Mouse (Mus musculus) frontal cortex, adult 2 months (tissue): Measurements from ENCODE around the gene Tgif1. TPM values are rescaled to one million over a fixed set of nuclear protein-coding genes. Genes with fewer than 3 reads are reported as not detected.

Experiments
- DNase-seq, 2 experiments: peaks; one replicate each; pipeline ENCODE4 v3.0.0; 2022; ENCODE audit warnings: low spot score in 1 of 2; ENCODE audit errors: extremely low spot score in 1 of 2
- polyA plus RNA-seq: library from polyadenylated mRNA; depleted of rRNA; stranded (reverse); fragments of >200 nt; gene quantifications from 2 replicates; pipeline ENCODE4 v1.2.3, GENCODE M21; 2012; rRNA removed

The Tgif1 gene
- 2.9 and 3.8 TPM in 2 replicates for polyA plus RNA-seq

DNA sequence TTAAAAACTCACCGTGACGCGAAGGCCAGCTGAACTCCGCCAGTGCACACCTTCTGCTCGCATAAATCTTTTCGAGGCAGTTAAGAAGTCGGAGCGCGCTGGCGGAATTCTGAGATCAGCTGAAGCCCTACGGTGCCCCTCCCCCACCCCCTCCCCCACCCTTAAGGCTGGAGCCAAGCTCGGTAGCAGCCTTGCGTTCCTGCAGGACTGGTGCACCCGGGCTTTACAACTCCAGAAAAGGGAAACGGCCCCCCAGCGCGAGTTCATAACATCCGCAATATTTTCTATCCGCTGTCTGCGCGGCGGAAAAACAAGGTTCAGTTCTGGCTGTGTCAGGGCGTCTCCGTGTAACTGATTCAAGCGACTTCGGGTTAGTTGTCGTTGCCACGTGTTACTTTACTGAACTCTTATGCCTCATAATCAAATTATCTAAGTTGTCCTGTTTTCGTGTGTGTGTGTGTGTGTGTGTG is at the start of gene Tgif1:
Gene Tgif1, minus strand, starts transcription at position 111 of the 470 bp plus-strand sequence.
- no peak for DNase-seq

GRCm38 (mm10) chr17:70900660-70901059 is 47.3 kb upstream of the Tgif1 start:
- no peak for DNase-seq

- DNase-seq = no peak
Observed at GRCm38 (mm10) chr17:70899642-70900041, 46.3 kb upstream of the Tgif1 start.

GRCm38 (mm10) chr17:70894867-70895266 is 41.5 kb upstream of the Tgif1 start:
- no peak for DNase-seq

DNA sequence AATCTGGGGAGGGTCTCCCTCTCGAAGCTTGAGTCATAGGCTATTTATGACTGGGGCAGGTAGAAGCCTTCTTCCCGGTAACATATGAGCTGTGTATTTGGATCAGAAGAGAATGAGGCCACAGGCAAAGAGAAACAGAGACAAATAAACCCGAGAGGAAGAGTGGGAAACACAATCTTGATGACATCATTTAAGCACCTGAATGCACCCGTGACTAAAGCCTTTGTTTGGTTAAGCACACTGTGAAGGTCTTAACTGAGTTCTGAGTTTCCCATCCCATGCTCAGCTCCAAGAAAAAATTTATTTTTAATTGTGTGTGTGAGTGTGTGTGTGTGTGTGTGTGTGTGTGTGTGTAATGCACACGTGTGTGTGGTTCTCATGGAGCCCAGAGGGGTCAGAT is 39.8 kb upstream of the Tgif1 start:
- DNase-seq = no peak

GRCm38 (mm10) chr17:70892288-70893096 is 39.1 kb upstream of the Tgif1 start:
- DNase-seq = no peak

GRCm38 (mm10) chr17:70890571-70890970 is 37.2 kb upstream of the Tgif1 start:
- no peak for DNase-seq

DNA sequence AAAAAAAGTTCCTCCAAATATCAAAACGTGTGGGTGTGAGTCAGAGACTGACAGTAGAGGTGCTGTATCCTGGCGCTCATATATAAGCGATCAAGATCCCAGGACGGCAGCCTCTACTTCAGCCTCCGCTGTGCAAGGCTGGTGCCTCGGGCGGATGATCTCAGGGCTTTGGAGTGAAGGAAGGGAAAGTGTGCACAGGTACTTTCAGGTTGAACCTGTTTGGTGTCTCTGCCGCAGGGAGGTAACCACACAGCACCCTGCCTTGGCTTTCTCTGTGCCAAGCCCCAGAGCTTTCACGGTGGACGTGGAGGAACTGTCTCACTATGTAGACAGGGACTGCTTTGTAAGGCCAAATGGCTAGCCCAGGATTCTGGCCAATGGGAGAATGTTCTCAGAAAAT is 35.3 kb upstream of the Tgif1 start:
- no peak for DNase-seq

GRCm38 (mm10) chr17:70887848-70888247 is 34.5 kb upstream of the Tgif1 start:
- DNase-seq = no peak

GRCm38 (mm10) chr17:70886641-70887391 is 33.5 kb upstream of the Tgif1 start:
- DNase-seq = no peak

DNA sequence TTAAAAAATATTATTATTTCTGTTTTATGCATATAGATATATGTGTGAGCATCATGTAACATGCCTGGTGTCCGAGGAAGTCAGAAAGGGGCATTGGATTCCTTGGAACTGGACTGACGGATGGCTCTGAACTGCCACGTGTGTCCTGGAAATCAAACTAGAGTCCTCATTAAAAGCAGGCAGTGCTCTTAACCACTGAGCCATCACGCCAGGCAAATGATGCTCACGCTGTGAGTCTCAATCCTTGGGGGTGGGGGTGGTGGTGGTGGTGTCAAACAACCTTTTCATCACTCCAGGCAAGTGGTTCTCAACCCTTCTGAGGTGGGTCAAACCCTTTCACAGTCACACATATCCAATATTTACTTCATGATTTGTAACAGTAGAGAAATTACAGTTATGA is 32.5 kb upstream of the Tgif1 start:
- no peak for DNase-seq

DNA sequence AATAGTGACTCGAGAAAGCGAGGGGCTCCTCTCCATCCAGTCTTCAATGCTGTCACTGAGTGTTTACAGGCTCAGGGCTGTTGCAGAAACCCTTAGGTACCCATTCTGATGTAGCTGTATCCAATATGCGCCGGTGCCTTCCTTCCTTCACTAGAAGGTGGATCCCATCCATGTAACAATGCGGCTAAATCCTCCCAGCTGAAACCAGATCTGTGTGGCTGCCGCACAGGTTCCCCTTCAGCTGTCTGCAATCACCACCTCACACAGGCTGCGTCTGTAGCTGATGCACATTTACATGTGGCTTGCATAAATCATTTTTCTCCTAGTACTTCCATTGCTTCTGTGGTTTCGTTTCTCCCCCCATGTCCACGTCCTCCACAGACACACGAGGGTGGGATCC is 28.6 kb upstream of the Tgif1 start:
- no peak for DNase-seq

- DNase-seq = no peak
Observed at GRCm38 (mm10) chr17:70881194-70881593, 27.8 kb upstream of the Tgif1 start.

DNA sequence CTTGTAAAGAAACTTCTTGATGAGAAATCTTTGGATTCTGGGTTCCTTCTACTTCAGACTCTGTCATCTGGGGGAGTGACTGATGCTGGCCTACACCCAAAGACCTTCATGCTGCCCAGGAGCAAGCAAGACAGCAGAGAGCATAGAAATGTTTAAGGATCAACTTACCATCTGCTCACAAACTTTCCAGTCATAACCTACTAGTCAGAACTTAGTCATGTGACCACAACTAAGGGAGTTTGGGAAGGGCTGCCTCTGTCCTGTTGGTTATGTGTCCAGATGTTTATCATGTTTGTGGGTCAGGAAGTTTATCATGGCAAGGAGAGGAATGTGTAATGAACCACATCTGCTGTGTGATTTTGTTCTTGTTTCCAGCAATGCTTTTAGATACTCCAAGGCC is 24.9 kb upstream of the Tgif1 start:
- no peak for DNase-seq

- no peak for DNase-seq
Observed at GRCm38 (mm10) chr17:70873778-70874124, 20.4 kb upstream of the Tgif1 start.

- DNase-seq = no peak
Observed at GRCm38 (mm10) chr17:70872936-70873777, 19.8 kb upstream of the Tgif1 start.

DNA sequence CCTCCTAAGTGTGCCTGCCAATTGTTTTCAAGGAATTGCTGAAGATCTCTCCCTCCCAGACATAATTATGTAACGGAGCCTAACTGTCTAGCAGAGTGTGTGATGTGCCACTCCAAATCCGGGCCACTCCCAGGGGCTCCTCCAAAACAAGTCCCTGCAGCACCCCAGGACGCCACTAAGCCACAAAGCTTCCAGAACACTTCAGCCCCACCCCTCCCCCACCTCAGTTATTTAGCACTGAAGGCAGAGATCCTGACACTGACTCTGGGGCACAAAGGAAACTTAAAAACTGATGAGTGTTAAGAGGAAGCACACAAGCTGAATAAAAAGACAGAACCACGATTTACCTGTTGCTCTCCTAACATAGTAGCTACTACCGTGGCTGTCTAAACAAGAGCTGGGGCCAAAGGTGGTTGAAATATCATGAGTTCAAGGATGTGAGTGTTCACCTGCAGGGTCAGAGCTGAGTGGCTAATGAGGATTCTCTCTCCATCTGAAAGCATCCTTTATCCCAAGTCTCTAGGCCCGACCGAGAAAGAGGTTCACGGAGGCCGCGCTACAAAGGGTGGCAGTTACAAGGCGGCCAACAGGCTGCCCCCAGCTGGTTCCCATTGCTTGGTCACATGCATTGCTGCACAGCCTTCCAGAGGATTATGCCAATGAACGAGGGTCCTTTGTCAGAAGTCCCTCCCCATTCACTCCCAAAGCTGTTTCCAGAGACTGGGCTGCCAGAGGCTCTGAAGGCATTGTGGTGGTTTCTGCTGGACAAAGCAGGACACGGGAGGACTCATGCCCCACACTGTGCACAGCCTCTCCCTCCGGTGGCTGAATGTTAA is 19.0 kb upstream of the Tgif1 start:
- no peak for DNase-seq

GRCm38 (mm10) chr17:70871676-70872075 is 18.3 kb upstream of the Tgif1 start:
- DNase-seq = no peak

- no peak for DNase-seq
Observed at GRCm38 (mm10) chr17:70870581-70870980, 17.2 kb upstream of the Tgif1 start.

DNA sequence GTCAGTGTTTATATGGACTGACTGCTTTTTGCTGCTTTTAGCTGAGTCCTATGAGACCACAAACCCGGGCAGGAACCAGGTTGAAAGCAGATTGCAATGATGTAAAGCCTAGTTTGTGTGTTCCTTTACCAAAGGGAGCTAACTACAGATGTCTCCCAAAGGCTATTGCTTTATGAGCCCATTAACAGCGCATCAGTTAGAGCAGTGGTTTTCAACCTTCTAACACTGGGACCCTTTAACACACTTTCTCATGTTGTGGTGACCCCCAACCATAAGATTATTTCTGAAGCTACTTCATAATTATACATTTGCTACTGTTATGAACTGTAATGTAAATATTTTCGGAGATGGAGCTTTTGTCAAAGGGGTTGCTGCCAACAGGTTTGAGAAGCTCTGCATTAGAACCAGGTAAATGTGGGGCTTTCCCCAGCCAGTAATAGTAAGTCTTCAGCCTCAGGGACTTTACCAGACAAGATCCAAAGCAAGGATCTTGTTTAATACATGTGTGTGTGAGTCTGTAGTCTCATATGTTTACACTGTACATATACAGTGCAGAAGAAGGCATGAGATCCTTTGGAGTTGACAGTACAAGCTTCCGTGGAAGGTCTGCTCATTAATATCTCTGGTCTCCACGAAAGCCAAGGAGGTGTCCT is 15.4 kb upstream of the Tgif1 start:
- no peak for DNase-seq
